Mouse (Mus musculus): ENCODE data around the gene Naxd. TPM values are rescaled to one million over a fixed set of nuclear protein-coding genes. Genes with fewer than 3 reads are reported as not detected.

Naxd gene
- total and polyA plus RNA-seq, 3 experiments, result 39.7 to 57.1 (median 50.1) TPM

DNA sequence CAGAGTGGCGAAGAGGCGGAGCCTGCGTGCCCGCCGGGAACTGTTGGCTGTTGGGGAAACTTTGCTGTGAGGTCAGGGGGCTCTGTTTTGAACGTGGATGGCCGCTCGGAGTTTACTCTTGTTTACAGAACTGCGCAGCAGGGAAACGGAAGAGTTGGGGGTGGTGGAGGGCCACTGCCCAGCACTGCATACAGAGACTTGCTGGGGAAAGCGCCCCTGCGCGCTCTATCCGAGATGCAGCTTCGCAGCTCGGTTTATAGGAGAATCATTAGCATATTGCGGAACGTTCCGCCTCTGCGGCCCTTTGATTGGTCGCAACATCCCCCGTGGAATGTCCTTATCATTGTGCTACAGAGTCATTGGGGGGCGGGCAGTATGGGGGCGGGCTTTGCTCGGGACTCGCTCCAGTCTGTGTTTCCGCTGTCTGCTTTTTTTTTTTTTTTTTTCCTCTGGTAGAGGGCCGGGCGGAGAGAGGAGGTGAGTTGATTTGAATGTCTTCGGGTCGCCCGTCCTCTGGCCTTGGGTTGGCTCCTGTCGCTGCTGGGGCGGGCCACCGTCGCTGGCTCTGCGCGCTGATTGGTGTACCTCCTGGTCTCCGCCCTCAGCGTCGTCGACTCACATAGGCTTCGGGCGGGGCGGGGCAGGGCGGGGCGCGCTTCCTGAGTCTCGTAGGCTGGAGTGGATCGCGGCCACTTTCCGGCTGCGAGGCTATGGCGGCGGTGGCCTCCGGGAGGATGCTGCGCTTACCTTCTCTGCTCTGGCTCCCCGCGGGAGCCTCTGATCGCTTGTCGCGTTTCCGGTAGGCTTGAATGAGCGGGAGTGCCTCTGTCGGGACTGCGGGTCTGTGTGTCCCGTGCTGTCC is 60.7 kb downstream of the Naxd start (continued):
- peak; percentile 55; the same call in 1 of the 2 replicates for TF ChIP-seq MAZ (IDR thresholded peaks at IDR 0.05; ENCODE audit: low read depth, low read length)
- TF ChIP-seq TBP (conservative IDR thresholded peaks at IDR 0.05; ENCODE audit: low read depth, low read length), result peak; percentile 98
- 0 out of 2 replicates have a peak, but pooled peaks have one; percentile 20 for TF ChIP-seq RCOR1 (conservative IDR thresholded peaks at IDR 0.05; ENCODE audit: low read depth, low read length)
- TF ChIP-seq ZMIZ1 (IDR thresholded peaks at IDR 0.05; ENCODE audit: low read depth, low read length), result peak; percentile 100
- 0 out of 2 replicates have a peak, but pooled peaks have one; percentile 5 for TF ChIP-seq CHD2 (IDR thresholded peaks at IDR 0.05; ENCODE audit: low read length)
- no peak for TF ChIP-seq EP300 (IDR thresholded peaks at IDR 0.05; ENCODE audit: low read length)
- TF ChIP-seq GABPA (IDR thresholded peaks at IDR 0.05; ENCODE audit: insufficient replicate concordance, low read depth, low read length), result no peak
- no peak; the same call in 1 of the 2 replicates for TF ChIP-seq ETS1 (conservative IDR thresholded peaks at IDR 0.05; ENCODE audit: low read depth, low read length)
- TF ChIP-seq CTCF (conservative IDR thresholded peaks at IDR 0.05 in 1 of 2, IDR thresholded peaks at IDR 0.05 in 1 of 2; ENCODE audit: low read depth in 2 of 2, low read length in 2 of 2), result no peak
- TF ChIP-seq CHD1 (IDR thresholded peaks at IDR 0.05; ENCODE audit: low read depth, low read length), result no peak
- TF ChIP-seq MXI1 (IDR thresholded peaks at IDR 0.05; ENCODE audit: low read depth, low read length), result peak; percentile 52; the same call in 1 of the 2 replicates
- peak; percentile 100 for TF ChIP-seq POLR2A (IDR thresholded peaks at IDR 0.05; ENCODE audit: low read depth, low read length)
- no peak for TF ChIP-seq ZKSCAN1 (IDR thresholded peaks at IDR 0.05; ENCODE audit: borderline replicate concordance, low read depth, low read length)
- TF ChIP-seq ZNF384 (IDR thresholded peaks at IDR 0.05; ENCODE audit: low read depth, low read length), result peak; percentile 98
- TF ChIP-seq E2F4 (IDR thresholded peaks at IDR 0.05; ENCODE audit: insufficient replicate concordance, low read depth, low read length), result no peak
- no peak for TF ChIP-seq NRF1 (IDR thresholded peaks at IDR 0.05; ENCODE audit: low read depth, low read length)
- peak; percentile 38; the same call in 1 of the 2 replicates for TF ChIP-seq BHLHE40 (IDR thresholded peaks at IDR 0.05; ENCODE audit: low read depth, low read length)
- TF ChIP-seq KAT2A (IDR thresholded peaks at IDR 0.05; ENCODE audit: insufficient replicate concordance, low read length), result 0 out of 2 replicates have a peak, but pooled peaks have one; percentile 55
- TF ChIP-seq USF1 (IDR thresholded peaks at IDR 0.05; ENCODE audit: low read depth, low read length), result no peak
- TF ChIP-seq MAX (IDR thresholded peaks at IDR 0.05; ENCODE audit: low read length), result peak; percentile 48; the same call in 1 of the 2 replicates
- peak; percentile 49; the same call in 1 of the 2 replicates for TF ChIP-seq MEF2A (IDR thresholded peaks at IDR 0.05; ENCODE audit: borderline replicate concordance, low read depth, low read length)
- TF ChIP-seq USF2 (conservative IDR thresholded peaks at IDR 0.05; ENCODE audit: low read depth, low read length), result no peak

- Histone ChIP-seq H3K4me1 (ENCODE audit: control insufficient read depth in 1 of 2, insufficient read depth in 2 of 2) (peaks cover 17 to 34% of the 10 kb centered on the region in 2 experiments), H3K9me3 (replicated peaks; ENCODE audit: low read length) (peaks cover under 1% of the 10 kb centered on the region), H3K27ac (ENCODE audit: insufficient read depth, low read depth) (no peak overlapping the region), H3K36me3 (replicated peaks in 1 of 2; ENCODE audit: control insufficient read depth in 1 of 2, insufficient read depth in 1 of 2, low read length in 1 of 2) (peaks cover 17 to 34% of the 10 kb centered on the region in 2 experiments), H3K79me2 (replicated peaks; ENCODE audit: control insufficient read depth, extremely low read depth, insufficient read depth, poor library complexity, severe bottlenecking) (peaks cover 45% of the 10 kb centered on the region), H3K9ac (ENCODE audit: insufficient read depth, low read depth) (0 out of 2 replicates have a peak overlapping the region, but pooled peaks have one; percentile 23), H3K4me2 (ENCODE audit: insufficient read depth, low read depth, poor library complexity, severe bottlenecking) (0 out of 2 replicates have a peak overlapping the region, but pooled peaks have one; percentile 85), H3K4me3 (replicated peaks in 1 of 3; ENCODE audit: low read depth in 2 of 3, low read length in 2 of 3, poor library complexity in 1 of 3) (no peak overlapping the region), H3K27me3 (replicated peaks) (no peaks in the 10 kb centered on the region)
- no peak for DNase-seq (ENCODE audit: extremely low read depth)
- no peak for TF ChIP-seq NRF1 (IDR thresholded peaks at IDR 0.05; ENCODE audit: low read depth, low read length)
- TF ChIP-seq BHLHE40 (IDR thresholded peaks at IDR 0.05; ENCODE audit: low read depth, low read length), result no peak
- TF ChIP-seq ZKSCAN1 (IDR thresholded peaks at IDR 0.05; ENCODE audit: borderline replicate concordance, low read depth, low read length), result no peak
- no peak for TF ChIP-seq ZNF384 (IDR thresholded peaks at IDR 0.05; ENCODE audit: low read depth, low read length)
- TF ChIP-seq ZC3H11A (IDR thresholded peaks at IDR 0.05; ENCODE audit: low read depth, low read length), result no peak
- no peak for TF ChIP-seq ETS1 (conservative IDR thresholded peaks at IDR 0.05; ENCODE audit: low read depth, low read length)
- TF ChIP-seq JUND (conservative IDR thresholded peaks at IDR 0.05; ENCODE audit: low read depth, low read length), result no peak
- no peak for TF ChIP-seq MYC (IDR thresholded peaks at IDR 0.05; ENCODE audit: low read depth, low read length)
- TF ChIP-seq UBTF (IDR thresholded peaks at IDR 0.05; ENCODE audit: low read depth, low read length), result no peak
- no peak for TF ChIP-seq SIN3A (IDR thresholded peaks at IDR 0.05; ENCODE audit: low read length)
- no peak for TF ChIP-seq MEF2A (IDR thresholded peaks at IDR 0.05; ENCODE audit: borderline replicate concordance, low read depth, low read length)
- no peak for TF ChIP-seq PAX5 (IDR thresholded peaks at IDR 0.05; ENCODE audit: low read length)
- TF ChIP-seq ZMIZ1 (IDR thresholded peaks at IDR 0.05; ENCODE audit: low read depth, low read length), result no peak
- TF ChIP-seq HCFC1 (IDR thresholded peaks at IDR 0.05; ENCODE audit: low read depth, low read length), result no peak
- no peak for TF ChIP-seq NELFE (IDR thresholded peaks at IDR 0.05; ENCODE audit: low read depth, low read length)
- TF ChIP-seq TCF12 (IDR thresholded peaks at IDR 0.05; ENCODE audit: low read depth, low read length), result no peak
- TF ChIP-seq RAD21 (IDR thresholded peaks at IDR 0.05; ENCODE audit: low read depth, low read length), result no peak
- no peak for TF ChIP-seq POLR2A (IDR thresholded peaks at IDR 0.05; ENCODE audit: low read depth, low read length)
- TF ChIP-seq GABPA (IDR thresholded peaks at IDR 0.05; ENCODE audit: insufficient replicate concordance, low read depth, low read length), result no peak
- no peak for TF ChIP-seq ELF1 (IDR thresholded peaks at IDR 0.05; ENCODE audit: low read depth, low read length)
- in situ Hi-C loops (cut with MboI; ENCODE audit: low pct_ligation_motif_present, low pct_unique_long_range_greater_than_20kb, low sequenced_read_pairs) (no loop called here), dilution Hi-C loops (cut with MboI; ENCODE audit: extremely low pct_ligation_motif_present, extremely low pct_unique_long_range_greater_than_20kb, low sequenced_read_pairs) (no loop called here)
Observed at GRCm38 (mm10) chr8:11559511-11559910, 62.2 kb downstream of the Naxd start.
